Mouse (Mus musculus): ENCODE results near the gene Ints1.
A peak's percentile ranks its signal among the peaks of the same experiment; 100 is the strongest.

The Ints1 gene

GRCm38 (mm10) chr5:139801231-139801630 lies 25.8 kb upstream of the Ints1 start:
- DNase-seq (ENCODE audit: low spot score in 2 of 2) = peak in 1 of 2 experiments; percentile 12

- peak in 1 of 2 experiments; percentile 16 for DNase-seq (ENCODE audit: low spot score in 2 of 2)
Observed at GRCm38 (mm10) chr5:139799801-139800590, 24.5 kb upstream of the Ints1 start.

GRCm38 (mm10) chr5:139799041-139799440 lies 23.6 kb upstream of the Ints1 start:
- no peak for DNase-seq (ENCODE audit: low spot score in 2 of 2)

GRCm38 (mm10) chr5:139798168-139798900 lies 22.9 kb upstream of the Ints1 start:
- DNase-seq (ENCODE audit: low spot score in 2 of 2) = no peak

- DNase-seq (ENCODE audit: low spot score in 2 of 2) = no peak
Observed at GRCm38 (mm10) chr5:139797473-139798167, 22.1 kb upstream of the Ints1 start.

- DNase-seq (ENCODE audit: low spot score in 2 of 2) = peak in 1 of 2 experiments; percentile 15
Observed at GRCm38 (mm10) chr5:139796900-139797299, 21.4 kb upstream of the Ints1 start.

- peak in 1 of 2 experiments; percentile 7 for DNase-seq (ENCODE audit: low spot score in 2 of 2)
Observed at GRCm38 (mm10) chr5:139796001-139796620, 20.6 kb upstream of the Ints1 start.

GRCm38 (mm10) chr5:139794938-139795337 lies 19.5 kb upstream of the Ints1 start:
- DNase-seq (ENCODE audit: low spot score in 2 of 2) = peak in 1 of 2 experiments; percentile 58

- no peak for DNase-seq (ENCODE audit: low spot score in 2 of 2)
Observed at GRCm38 (mm10) chr5:139794137-139794536, 18.7 kb upstream of the Ints1 start.

- DNase-seq (ENCODE audit: low spot score in 2 of 2) = no peak
Observed at GRCm38 (mm10) chr5:139793338-139794089, 18.0 kb upstream of the Ints1 start.

- DNase-seq (ENCODE audit: low spot score in 2 of 2) = no peak
Observed at GRCm38 (mm10) chr5:139792966-139793337, 17.5 kb upstream of the Ints1 start.

- DNase-seq (ENCODE audit: low spot score in 2 of 2) = no peak
Observed at GRCm38 (mm10) chr5:139792159-139792775, 16.8 kb upstream of the Ints1 start.

GRCm38 (mm10) chr5:139791227-139792158 lies 16.0 kb upstream of the Ints1 start, which contains the start of gene Mafk:
Gene Mafk (plus strand): TSS chr5:139791513.
- DNase-seq (ENCODE audit: low spot score in 2 of 2) = peak; percentile 99 to 100

- DNase-seq (ENCODE audit: low spot score in 2 of 2) = peak in 1 of 2 experiments; percentile 48
Observed at GRCm38 (mm10) chr5:139789466-139789865, 14.0 kb upstream of the Ints1 start.

GRCm38 (mm10) chr5:139781406-139781805 lies 5.9 kb upstream of the Ints1 start:
- no peak for DNase-seq (ENCODE audit: low spot score in 2 of 2)

- DNase-seq (ENCODE audit: low spot score in 2 of 2) = peak in 1 of 2 experiments; percentile 43
Observed at GRCm38 (mm10) chr5:139776966-139777365, 1.5 kb upstream of the Ints1 start.

- no peak for DNase-seq (ENCODE audit: low spot score in 2 of 2)
Observed at GRCm38 (mm10) chr5:139768216-139768615, 7.3 kb downstream of the Ints1 start.

- peak in 1 of 2 experiments; percentile 61 for DNase-seq (ENCODE audit: low spot score in 2 of 2)
Observed at GRCm38 (mm10) chr5:139764296-139764695, 11.2 kb downstream of the Ints1 start.

- no peak for DNase-seq (ENCODE audit: low spot score in 2 of 2)
Observed at GRCm38 (mm10) chr5:139758096-139758495, 17.4 kb downstream of the Ints1 start.
